Mouse (Mus musculus) ES-E14 (cell line): ENCODE measurements around the gene Ppargc1a. TPM values are rescaled to one million over a fixed set of nuclear protein-coding genes. Genes with fewer than 3 reads are reported as not detected.

Experiments
- DNase-seq: peaks from one replicate; pipeline ENCODE4 v3.0.0-alpha.2; 2013; ENCODE audit warnings: low read depth, low spot score
- H3K27ac ChIP-seq: 2 replicates; pipeline ENCODE4 v1.5.1; 2012; ENCODE audit warnings: low read depth, mild to moderate bottlenecking, low read length, moderate library complexity, mixed read lengths; ENCODE audit not compliant: poor library complexity, insufficient read depth, severe bottlenecking
- H3K36me3 ChIP-seq: 2 replicates; pipeline ENCODE4 v1.6.1; 2012; ENCODE audit warnings: mild to moderate bottlenecking, low read length, moderate library complexity, mixed read lengths; ENCODE audit not compliant: control insufficient read depth, poor library complexity, insufficient read depth, severe bottlenecking
- H3K4me1 ChIP-seq, 2 experiments: fragments of 150-350 bp in 1 of 2; sonication (generic) in 1 of 2; 2 replicates each; pipeline ENCODE4 v1.6.1; 2012; ENCODE audit warnings: low read length in 2 of 2, mild to moderate bottlenecking in 1 of 2, mixed read lengths in 1 of 2; ENCODE audit not compliant: control insufficient read depth in 2 of 2, insufficient read depth in 2 of 2, poor library complexity in 1 of 2
- H3K4me3 ChIP-seq, 2 experiments: fragments of 150-350 bp in 1 of 2; sonication (generic) in 1 of 2; 2 replicates each; pipeline ENCODE4 v1.5.1; 2012; ENCODE audit warnings: low read length in 2 of 2, low read depth in 1 of 2, mild to moderate bottlenecking in 1 of 2, mixed read lengths in 1 of 2; ENCODE audit not compliant: insufficient read depth in 1 of 2, poor library complexity in 1 of 2, severe bottlenecking in 1 of 2
- H3K9ac ChIP-seq: 2 replicates; pipeline ENCODE4 v1.6.1; 2012; ENCODE audit warnings: low read depth, mild to moderate bottlenecking, low read length, mixed read lengths; ENCODE audit not compliant: poor library complexity, insufficient read depth, severe bottlenecking
- H3K9me3 ChIP-seq: fragments of 150-350 bp; sonication (generic); 2 replicates; pipeline ENCODE4 v1.6.1; 2012; ENCODE audit warnings: low read depth, mild to moderate bottlenecking, low read length; ENCODE audit not compliant: control insufficient read depth, insufficient read depth
- CHD2 ChIP-seq: IDR thresholded peaks from 2 replicates; pipeline ENCODE4 v1.6.1; 2014; ENCODE audit warnings: mild to moderate bottlenecking, low read depth, low read length, inconsistent platforms
- HCFC1 ChIP-seq: IDR thresholded peaks from 2 replicates; pipeline ENCODE4 v1.6.1; 2012; ENCODE audit warnings: low read length, inconsistent platforms, borderline replicate concordance; ENCODE audit not compliant: insufficient read depth
- MAFK ChIP-seq: IDR thresholded peaks from 2 replicates; pipeline ENCODE4 v1.6.1; 2014; ENCODE audit warnings: mild to moderate bottlenecking, low read depth, low read length, inconsistent platforms; ENCODE audit not compliant: insufficient read depth
- ZC3H11A ChIP-seq: IDR thresholded peaks from 2 replicates; pipeline ENCODE4 v1.6.1; 2012; ENCODE audit warnings: low read depth, mild to moderate bottlenecking, inconsistent platforms, low read length, borderline replicate concordance
- ZNF384 ChIP-seq: IDR thresholded peaks from 2 replicates; pipeline ENCODE4 v1.6.1; 2012; ENCODE audit warnings: low read depth, low read length, inconsistent platforms
- in situ Hi-C, 2 experiments: fragments of 600-800 bp; cut with MboI; formaldehyde crosslinking; loops; one replicate each; pipeline ENCODE4 v1.15.1; 2025; ENCODE audit warnings: low sequenced_read_pairs in 2 of 2, inconsistent platforms in 1 of 2; ENCODE audit not compliant: unreplicated experiment in 2 of 2
- total RNA-seq: library from RNA; depleted of rRNA; stranded (reverse); fragments of 300-350 nt; gene quantifications from 2 replicates; pipeline ENCODE4 v1.2.3, GENCODE M21; 2012

Ppargc1a gene
- total RNA-seq, 1 experiment, result 0.04 TPM

DNA sequence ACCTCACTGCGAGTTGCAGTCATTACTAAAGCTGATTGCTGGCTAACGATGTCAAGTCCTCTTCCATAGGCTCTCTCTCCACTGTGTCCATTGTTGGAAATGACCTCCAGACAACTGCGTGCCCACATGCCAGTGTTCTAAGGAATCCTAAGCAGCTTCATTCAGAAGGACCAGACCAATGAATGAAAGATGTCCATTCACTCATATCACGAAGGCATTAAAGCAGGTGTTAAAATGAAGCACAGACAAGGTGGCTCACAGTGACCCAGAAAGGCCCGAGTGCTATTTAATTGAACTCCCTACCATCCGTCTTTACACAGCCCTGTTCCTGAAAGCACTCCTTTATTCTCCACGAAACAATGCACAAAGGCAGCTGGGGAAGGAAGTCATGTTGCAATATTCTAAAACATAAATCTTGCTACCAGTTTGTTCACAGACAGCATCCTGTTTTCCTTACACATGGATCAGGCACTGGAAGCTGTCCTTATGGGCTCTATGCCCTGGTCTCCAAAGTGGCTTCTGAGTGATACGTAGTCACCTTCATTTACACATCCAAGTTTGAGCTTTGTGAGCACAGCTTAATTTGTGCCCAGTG lies 23.3 kb downstream of the Ppargc1a start:
- in situ Hi-C loops, result no loop called here
- no peaks in the 10 kb centered on the region for H3K9me3 ChIP-seq
- DNase-seq, result no peak

DNA sequence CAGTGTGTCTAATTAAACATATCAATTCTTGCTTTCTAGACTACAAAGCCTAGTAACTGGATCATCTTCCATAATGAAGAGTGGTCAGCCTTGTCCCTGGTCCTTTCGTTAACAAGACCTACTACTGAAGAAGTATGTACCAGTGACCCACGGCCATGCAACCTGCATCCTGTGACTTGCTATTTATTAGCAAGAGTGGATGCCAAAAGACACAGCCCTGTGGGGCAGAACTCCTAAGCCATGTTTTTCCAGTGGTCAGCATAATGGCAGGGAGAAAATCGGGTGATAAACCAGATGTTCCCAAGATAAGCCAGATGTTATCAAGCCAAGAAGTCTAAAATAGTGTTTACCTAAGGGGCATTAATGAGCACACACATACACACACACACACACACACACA lies 26.0 kb downstream of the Ppargc1a start:
- Histone ChIP-seq H3K4me3 (no peak overlapping the region), H3K9ac (no peak overlapping the region), H3K27ac (no peak overlapping the region), H3K9me3 (no peaks in the 10 kb centered on the region), H3K36me3 (no peaks in the 10 kb centered on the region), H3K4me1 (no peaks in the 10 kb centered on the region)
- no peak for DNase-seq
- TF ChIP-seq MAFK, result no peak
- in situ Hi-C loops, result no loop called here

More for the DNA sequence above, 23.3 kb downstream of the Ppargc1a start:
- no peak overlapping the region for H3K4me3 ChIP-seq
- no peaks in the 10 kb centered on the region for H3K36me3 ChIP-seq
- H3K27ac ChIP-seq, result no peak overlapping the region
- no peak overlapping the region for H3K9ac ChIP-seq
- H3K4me1 ChIP-seq, result no peaks in the 10 kb centered on the region
- TF ChIP-seq CHD2, result no peak
- TF ChIP-seq ZNF384, result no peak

DNA sequence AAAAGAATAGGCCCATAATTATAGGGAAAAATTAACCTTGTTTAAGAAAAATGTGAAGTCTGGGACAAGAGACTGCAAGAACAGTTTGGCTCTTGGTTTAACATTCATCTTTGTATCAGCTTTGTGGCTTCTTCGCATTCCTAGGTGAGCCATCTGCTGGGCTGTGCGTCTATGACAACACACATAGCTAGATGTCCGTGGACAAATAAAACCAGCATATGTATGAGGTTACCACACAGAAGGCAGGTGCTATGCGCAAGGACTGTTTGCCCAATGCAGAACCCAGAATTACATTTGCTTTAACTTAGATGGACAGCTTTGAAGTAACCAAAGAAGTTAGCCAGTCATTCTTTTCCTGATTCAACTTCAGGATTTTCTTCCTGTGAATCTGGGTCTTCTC lies 26.7 kb downstream of the Ppargc1a start:
- no peak for DNase-seq
- H3K4me3 ChIP-seq, result no peak overlapping the region
- no peaks in the 10 kb centered on the region for H3K9me3 ChIP-seq
- TF ChIP-seq MAFK (no peak), CHD2 (no peak), ZC3H11A (no peak), ZNF384 (no peak), HCFC1 (no peak)
- no peak overlapping the region for H3K27ac ChIP-seq
- no peak overlapping the region for H3K9ac ChIP-seq
- in situ Hi-C loops, result no loop called here
- H3K36me3 ChIP-seq, result no peaks in the 10 kb centered on the region
- H3K4me1 ChIP-seq, result no peaks in the 10 kb centered on the region

DNA sequence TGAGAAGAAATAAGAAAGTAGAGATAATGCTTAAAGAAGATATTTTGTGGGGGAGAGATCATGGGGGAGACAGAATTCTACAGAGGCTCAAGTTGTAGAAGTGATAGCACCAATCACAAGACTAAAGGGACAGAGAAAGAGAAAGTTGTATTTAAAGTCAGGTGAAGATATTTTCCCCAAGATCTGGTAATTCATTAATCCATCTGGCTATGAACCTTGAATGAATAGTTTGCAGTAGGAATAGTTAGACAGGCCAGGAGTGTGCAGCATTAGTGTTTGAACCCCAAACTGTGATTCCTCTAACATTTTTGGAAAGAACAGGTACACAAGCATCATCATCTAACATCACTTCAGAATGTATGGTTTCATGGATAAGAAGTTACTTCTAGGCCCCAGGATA lies 28.0 kb downstream of the Ppargc1a start:
- Histone ChIP-seq H3K4me3 (no peak overlapping the region), H3K9ac (no peak overlapping the region), H3K9me3 (no peaks in the 10 kb centered on the region), H3K4me1 (no peaks in the 10 kb centered on the region), H3K27ac (no peak overlapping the region), H3K36me3 (no peaks in the 10 kb centered on the region)
- in situ Hi-C loops, result no loop called here
- TF ChIP-seq CHD2, result no peak
- no peak for TF ChIP-seq HCFC1
- no peak for TF ChIP-seq ZNF384
- no peak for TF ChIP-seq MAFK
- no peak for TF ChIP-seq ZC3H11A
- DNase-seq, result no peak

GRCm38 (mm10) chr5:51538319-51538718 lies 29.2 kb downstream of the Ppargc1a start:
- no peak for TF ChIP-seq ZNF384
- TF ChIP-seq HCFC1, result no peak
- TF ChIP-seq CHD2, result no peak
- no peak for TF ChIP-seq MAFK
- TF ChIP-seq ZC3H11A, result no peak
- no peaks in the 10 kb centered on the region for H3K36me3 ChIP-seq
- DNase-seq, result no peak
- H3K27ac ChIP-seq, result no peak overlapping the region
- no peaks in the 10 kb centered on the region for H3K9me3 ChIP-seq
- no peak overlapping the region for H3K9ac ChIP-seq
- H3K4me3 ChIP-seq, result no peak overlapping the region
- no peaks in the 10 kb centered on the region for H3K4me1 ChIP-seq
- in situ Hi-C loops, result no loop called here
